Mouse (Mus musculus) left cerebral cortex, adult 8-10 months (tissue): ENCODE measurements around the gene Pdzd4. TPM values are rescaled to one million over a fixed set of nuclear protein-coding genes. Genes with fewer than 3 reads are reported as not detected.

Experiments
- DNase-seq, 2 experiments: peaks; one replicate each; pipeline ENCODE4 v3.0.0; 2022; ENCODE audit warnings: low spot score in 2 of 2
- total RNA-seq, 4 experiments: library from RNA; stranded (reverse); gene quantifications; 2 replicates each; pipeline ENCODE4 v1.2.4; 2022

Pdzd4 gene
- 100 to 1,000 TPM; 105 to 117 (median 113) TPM for total RNA-seq

GRCm38 (mm10) chrX:73824185-73825151 is at the start of gene Pdzd4:
Gene Pdzd4 (minus strand): TSS chrX:73824969.
- DNase-seq, result peak in 1 of 2 experiments; percentile 37

DNA sequence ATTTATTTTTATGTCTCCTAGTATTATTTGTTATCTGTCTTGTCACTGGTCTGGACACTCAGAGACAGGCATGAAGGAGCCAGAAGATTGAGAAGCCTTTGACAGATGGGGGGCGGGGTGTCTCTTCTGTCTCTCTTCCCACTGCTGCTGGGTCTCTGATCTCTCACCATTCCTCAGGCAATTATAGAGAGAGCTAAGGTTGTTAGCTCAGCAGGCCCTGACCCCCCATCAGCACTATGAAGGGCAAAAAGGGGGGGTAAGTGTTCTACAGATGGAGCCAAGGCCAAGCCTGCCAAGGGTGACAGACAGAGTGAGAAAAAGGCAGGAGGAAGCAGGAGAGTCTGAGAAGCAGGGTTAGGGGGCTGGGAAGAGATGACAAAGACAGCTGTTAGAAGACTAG is 47.2 kb upstream of the Pdzd4 start:
- no peak for DNase-seq

GRCm38 (mm10) chrX:73871474-73871873 is 46.7 kb upstream of the Pdzd4 start:
- DNase-seq, result no peak

DNA sequence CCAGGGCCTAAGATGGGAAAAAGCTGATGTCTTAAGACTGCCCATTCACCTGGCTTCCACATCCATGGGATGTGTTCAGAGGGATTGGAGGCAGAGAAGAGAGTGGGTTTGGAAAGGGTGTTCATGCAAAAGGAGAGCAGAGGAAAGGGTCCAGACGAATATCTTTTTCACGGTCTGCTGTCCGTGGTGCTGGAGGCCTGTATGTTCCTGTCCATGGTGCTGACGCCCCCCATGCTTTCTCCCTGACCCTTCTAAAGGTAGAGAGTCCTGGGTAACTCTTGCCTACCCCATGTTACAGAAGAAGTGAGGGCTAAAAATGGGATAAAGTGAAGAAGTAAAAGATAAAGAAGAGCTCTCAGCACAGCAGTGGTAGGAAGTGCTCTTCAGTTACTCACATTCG is 44.6 kb upstream of the Pdzd4 start:
- DNase-seq, result no peak

- no peak for DNase-seq
These were observed 43.1 kb upstream of the Pdzd4 start for GRCm38 (mm10) chrX:73867852-73868251.

DNA sequence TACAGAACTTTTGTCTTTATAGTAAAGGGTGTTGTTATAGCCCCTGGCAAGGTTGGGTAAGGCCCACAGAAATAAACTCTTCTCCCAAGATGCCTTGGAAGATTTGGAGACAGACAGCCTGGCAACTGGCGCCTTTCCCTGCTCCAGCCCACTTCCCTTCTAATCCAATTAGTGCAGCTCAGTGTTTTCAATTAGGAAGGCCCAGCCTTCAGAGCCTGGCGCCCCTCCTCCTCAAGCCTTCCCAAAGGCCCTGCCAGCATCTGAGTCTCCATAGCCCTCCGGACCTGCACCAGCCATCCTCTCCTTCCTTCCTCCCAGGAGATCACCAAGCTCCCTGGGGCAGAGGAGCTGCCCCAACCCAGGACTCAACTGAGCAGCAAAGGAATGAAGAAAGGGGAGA is 42.5 kb upstream of the Pdzd4 start:
- no peak for DNase-seq

DNA sequence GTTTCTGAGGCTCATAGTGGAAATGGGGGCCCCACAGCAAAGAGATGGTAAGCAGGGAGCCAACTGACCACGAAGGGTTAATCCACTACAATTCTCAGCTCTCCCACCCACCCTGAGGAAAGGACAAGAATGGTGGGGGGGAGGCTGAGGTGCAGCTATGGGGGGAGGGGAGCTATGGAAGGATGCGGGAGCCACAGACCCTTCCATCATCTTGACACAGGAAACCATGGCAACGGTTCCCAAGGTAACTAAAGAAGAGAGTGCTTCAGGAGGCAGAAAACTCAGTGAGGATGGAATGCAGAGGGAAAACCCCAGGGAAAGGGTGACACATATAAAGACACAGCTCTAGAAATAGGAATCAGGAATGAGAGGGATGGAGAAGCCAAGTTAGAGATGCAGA is 39.9 kb upstream of the Pdzd4 start:
- DNase-seq, result no peak

DNA sequence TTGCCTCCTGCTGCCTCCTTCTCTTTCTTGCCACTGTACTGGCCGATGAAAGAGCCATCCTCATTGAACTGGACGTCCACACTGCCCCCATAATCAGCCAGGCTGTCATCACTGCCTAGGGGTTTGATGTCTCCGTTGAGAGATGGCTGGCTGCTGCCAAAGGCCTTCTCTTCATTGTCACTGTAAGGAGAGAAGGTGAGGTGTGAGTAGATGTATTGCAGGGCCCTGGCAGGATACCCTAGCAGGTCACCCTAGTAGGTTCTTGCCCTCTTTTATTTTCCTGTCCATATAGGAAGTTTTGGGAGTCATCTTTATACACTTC is 30.3 kb upstream of the Pdzd4 start:
- DNase-seq, result no peak

GRCm38 (mm10) chrX:73854326-73855086 is 29.7 kb upstream of the Pdzd4 start:
- DNase-seq, result no peak

DNA sequence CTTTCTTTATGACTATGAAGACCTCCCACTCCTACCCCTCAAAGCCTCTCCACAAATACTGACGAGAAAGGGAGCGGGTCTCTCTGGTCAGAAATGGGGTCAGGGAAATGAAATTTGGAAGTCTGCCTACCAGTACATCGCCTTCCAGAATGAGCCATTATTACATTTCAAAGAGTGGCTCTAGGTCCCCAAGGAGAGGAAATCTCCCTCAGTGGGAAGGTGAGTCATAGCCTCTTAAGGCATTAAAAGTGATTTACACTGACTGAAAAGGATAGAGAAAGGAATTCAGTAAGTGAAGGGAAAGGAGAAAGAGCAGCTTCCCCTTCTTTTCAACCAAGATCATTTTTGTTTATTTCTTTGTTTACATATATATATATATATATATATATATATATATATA is 11.9 kb upstream of the Pdzd4 start:
- DNase-seq, result no peak

- DNase-seq, result no peak
These were observed 11.0 kb upstream of the Pdzd4 start for GRCm38 (mm10) chrX:73835731-73836130.

- DNase-seq, result no peak
These were observed 1.0 kb downstream of the Pdzd4 start for GRCm38 (mm10) chrX:73823747-73824146.

- DNase-seq, result no peak
These were observed 8.0 kb downstream of the Pdzd4 start for GRCm38 (mm10) chrX:73816596-73817314.

- no peak for DNase-seq
These were observed 9.7 kb downstream of the Pdzd4 start for GRCm38 (mm10) chrX:73815072-73815471.

GRCm38 (mm10) chrX:73805814-73806213 is 19.0 kb downstream of the Pdzd4 start:
- DNase-seq, result no peak

GRCm38 (mm10) chrX:73798502-73798901 is 26.3 kb downstream of the Pdzd4 start:
- DNase-seq, result no peak

GRCm38 (mm10) chrX:73797511-73797910 is 27.3 kb downstream of the Pdzd4 start:
- DNase-seq, result no peak

- no peak for DNase-seq
These were observed 31.3 kb downstream of the Pdzd4 start for GRCm38 (mm10) chrX:73793505-73793904.

GRCm38 (mm10) chrX:73793039-73793438 is 31.7 kb downstream of the Pdzd4 start:
- no peak for DNase-seq

DNA sequence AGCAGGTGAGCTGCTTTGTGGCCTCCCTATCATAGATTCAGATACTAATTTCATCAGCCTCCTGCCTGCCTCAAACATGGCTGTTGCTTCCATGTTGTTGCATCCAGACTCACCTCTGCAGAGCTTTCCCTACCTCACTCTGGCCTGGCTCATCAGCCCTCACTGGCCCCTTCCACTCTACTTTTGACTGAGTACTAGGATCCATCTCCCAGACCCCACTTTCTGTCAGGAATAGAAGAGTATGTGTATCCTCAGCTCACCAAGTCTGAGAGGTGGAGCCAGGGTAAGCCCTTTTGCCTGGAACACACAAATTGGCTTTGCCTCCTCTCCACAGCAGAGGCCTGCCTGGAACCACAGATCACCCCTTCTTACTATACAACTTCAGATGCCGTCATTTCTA is 36.3 kb downstream of the Pdzd4 start:
- DNase-seq, result no peak

- no peak for DNase-seq
These were observed 37.6 kb downstream of the Pdzd4 start for GRCm38 (mm10) chrX:73787225-73787558.
